Mouse (Mus musculus) lung, embryonic 14.5 days (tissue): ENCODE measurements at regions not wholly inside any gene's neighbourhood (a gene's known extent, or its start where the extent isn't known, plus 50 kb on each side); places are given as distances from the start of the nearest gene placed in this dataset.

Experiments
- ATAC-seq: fragments of 200-750 bp; cut with Nextera tagmentation; 2 replicates; pipeline ENCODE4 v1.8.0; 2017; ENCODE audit warnings: mild to moderate bottlenecking, moderate TSS enrichment, moderate library complexity; ENCODE audit not compliant: insufficient read depth
- DNase-seq: peaks from one replicate; pipeline ENCODE4 v3.0.0-alpha.2; 2015
- H3K27ac ChIP-seq: fragments of 300-500 bp; sonication (generic); 2 replicates; pipeline ENCODE4 v1.5.1; 2014; ENCODE audit warnings: low read depth, mild to moderate bottlenecking, moderate library complexity
- H3K27me3 ChIP-seq: fragments of 300-500 bp; sonication (generic); 2 replicates; pipeline ENCODE4 v1.6.1; 2014; ENCODE audit warnings: low read length, control low read depth; ENCODE audit not compliant: insufficient read depth
- H3K36me3 ChIP-seq: fragments of 300-500 bp; sonication (generic); 2 replicates; pipeline ENCODE4 v1.6.1; 2014; ENCODE audit warnings: control low read depth; ENCODE audit not compliant: insufficient read depth
- H3K4me1 ChIP-seq: fragments of 300-500 bp; sonication (generic); 2 replicates; pipeline ENCODE4 v1.6.1; 2014; ENCODE audit warnings: antibody characterized with exemption, control low read depth; ENCODE audit not compliant: insufficient read depth
- H3K4me2 ChIP-seq: fragments of 300-500 bp; sonication (generic); 2 replicates; pipeline ENCODE4 v1.6.1; 2014; ENCODE audit warnings: mild to moderate bottlenecking
- H3K4me3 ChIP-seq: fragments of 300-500 bp; sonication (generic); 2 replicates; pipeline ENCODE4 v1.5.1; 2014; ENCODE audit warnings: low read depth, low read length
- H3K9ac ChIP-seq: fragments of 300-500 bp; sonication (generic); 2 replicates; pipeline ENCODE4 v1.6.1; 2014
- H3K9me3 ChIP-seq: fragments of 300-500 bp; sonication (generic); 2 replicates; pipeline ENCODE4 v1.6.1; 2016; ENCODE audit warnings: low read depth, low read length, control low read depth
- CTCF ChIP-seq: IDR thresholded peaks from 2 replicates; pipeline ENCODE4 v1.5.1; 2016; ENCODE audit warnings: antibody characterized with exemption, low read depth
- WGBS: fragments of 180-500 bp; shearing (Covaris S2); extraction: QIAGEN DNeasy Blood & Tissue Kit; methylation state at CpG from one replicate; pipeline ENCODE4 v1.1.7; 2014; 5-methylcytosine and 5-hydroxymethylcytosine counted together

DNA sequence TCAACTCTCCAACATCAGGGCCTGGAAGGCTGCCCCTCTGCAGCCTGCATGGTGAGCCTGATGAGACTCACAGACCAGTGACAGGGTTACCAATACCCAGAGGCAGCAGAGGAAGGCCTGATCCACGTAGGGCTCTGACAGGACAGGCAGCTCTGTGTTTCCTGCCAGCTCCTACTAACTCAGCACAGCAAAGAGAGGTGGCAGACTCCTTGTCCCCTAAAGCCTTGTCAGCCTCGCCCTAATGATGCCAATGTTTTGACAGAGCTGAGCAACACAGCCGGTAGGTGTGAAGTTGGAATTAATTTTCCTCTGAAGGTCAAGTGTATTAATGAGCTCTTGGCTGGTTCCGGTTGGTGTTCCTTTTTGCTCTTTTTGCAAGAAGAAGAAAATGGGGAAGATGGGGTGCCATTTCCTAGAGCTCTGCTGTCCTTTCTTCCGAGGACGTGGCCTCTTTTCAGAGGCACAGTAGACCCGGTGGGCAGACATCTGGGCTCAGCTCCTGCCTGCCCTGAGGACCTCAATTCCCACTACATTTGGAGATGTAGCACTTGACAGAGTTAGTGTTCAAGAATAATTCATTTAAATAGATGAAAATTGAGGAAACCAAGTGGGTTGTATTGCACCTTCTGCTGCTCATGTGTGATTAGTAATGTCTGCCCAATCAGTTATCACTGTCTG is 395.5 kb upstream of the Tbx3 start:
- DNase-seq (no peak), ATAC-seq (no peak)
- H3K27ac ChIP-seq, result no peak overlapping the region
- H3K4me1 ChIP-seq, result no peaks in the 10 kb centered on the region
- H3K4me3 ChIP-seq, result no peak overlapping the region
- H3K4me2 ChIP-seq, result no peak overlapping the region
- H3K36me3 ChIP-seq, result no peaks in the 10 kb centered on the region
- no peaks in the 10 kb centered on the region for H3K27me3 ChIP-seq
- WGBS, result 77% methylated on average over 7 of the region's 7 CpGs
- no peaks in the 10 kb centered on the region for H3K9me3 ChIP-seq
- TF ChIP-seq CTCF, result no peak
- no peak overlapping the region for H3K9ac ChIP-seq

DNA sequence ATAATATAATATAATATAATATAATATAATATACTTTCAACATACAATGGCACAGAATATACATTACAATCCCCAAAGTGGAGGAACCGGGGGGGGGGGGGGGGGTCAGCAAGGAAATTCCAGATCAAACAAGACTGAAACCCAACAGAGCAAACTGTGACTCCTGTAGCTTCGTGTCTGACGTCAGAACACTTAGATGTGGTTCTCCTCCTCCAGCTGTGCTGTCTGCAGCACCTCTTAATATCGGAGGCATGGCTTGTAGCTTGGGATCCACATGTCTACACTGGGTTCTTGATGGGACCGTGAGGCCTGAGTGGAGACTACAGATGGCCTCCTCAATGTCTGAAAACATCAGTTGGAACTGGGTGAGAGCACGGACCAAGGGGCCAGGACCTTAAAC is 390.3 kb upstream of the Tbx3 start:
- ATAC-seq (no peak), DNase-seq (no peak)
- Histone ChIP-seq H3K4me3 (no peak overlapping the region), H3K9me3 (no peaks in the 10 kb centered on the region), H3K27me3 (no peaks in the 10 kb centered on the region), H3K36me3 (no peaks in the 10 kb centered on the region), H3K27ac (no peak overlapping the region), H3K4me2 (no peak overlapping the region), H3K9ac (no peak overlapping the region), H3K4me1 (no peaks in the 10 kb centered on the region)
- TF ChIP-seq CTCF, result no peak
- 76% methylated on average over 6 of the region's 6 CpGs for WGBS

DNA sequence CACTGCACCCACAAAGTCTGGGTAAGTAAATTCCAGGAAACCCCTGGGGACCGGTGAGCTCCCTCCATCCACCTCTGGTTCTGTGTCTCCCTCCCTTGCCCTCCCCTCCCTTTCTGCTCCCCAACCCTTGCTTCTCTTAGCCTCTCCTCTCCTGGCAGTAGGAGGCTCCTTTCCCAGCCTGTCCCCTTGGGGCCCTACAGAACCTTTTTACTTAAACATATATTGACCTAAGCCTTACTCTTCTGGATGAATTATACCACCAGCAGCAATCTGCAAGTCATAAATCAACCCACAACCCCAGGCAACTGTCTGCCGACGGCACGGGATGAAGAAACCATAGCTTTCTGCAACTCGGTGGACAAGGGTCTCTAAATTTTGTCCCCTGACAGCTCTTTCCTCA is 380.7 kb upstream of the Tbx3 start:
- no peak for TF ChIP-seq CTCF
- Histone ChIP-seq H3K9me3 (no peaks in the 10 kb centered on the region), H3K4me3 (no peak overlapping the region), H3K4me1 (no peaks in the 10 kb centered on the region), H3K9ac (no peak overlapping the region), H3K27me3 (no peaks in the 10 kb centered on the region), H3K4me2 (no peak overlapping the region), H3K27ac (no peak overlapping the region), H3K36me3 (no peaks in the 10 kb centered on the region)
- ATAC-seq, result no peak
- 31% methylated on average over 5 of the region's 5 CpGs for WGBS
- DNase-seq, result no peak

- ATAC-seq, result no peak
- no peaks in the 10 kb centered on the region for H3K27me3 ChIP-seq
- no peaks in the 10 kb centered on the region for H3K4me1 ChIP-seq
- H3K4me3 ChIP-seq, result no peak overlapping the region
- no peak overlapping the region for H3K4me2 ChIP-seq
- 35% methylated on average over 9 of the region's 9 CpGs for WGBS
- no peak for DNase-seq
- no peaks in the 10 kb centered on the region for H3K9me3 ChIP-seq
- no peak overlapping the region for H3K9ac ChIP-seq
- TF ChIP-seq CTCF, result no peak
- H3K36me3 ChIP-seq, result no peaks in the 10 kb centered on the region
- no peak overlapping the region for H3K27ac ChIP-seq
These were observed 378.1 kb upstream of the Tbx3 start for GRCm38 (mm10) chr5:119292323-119292722.

DNA sequence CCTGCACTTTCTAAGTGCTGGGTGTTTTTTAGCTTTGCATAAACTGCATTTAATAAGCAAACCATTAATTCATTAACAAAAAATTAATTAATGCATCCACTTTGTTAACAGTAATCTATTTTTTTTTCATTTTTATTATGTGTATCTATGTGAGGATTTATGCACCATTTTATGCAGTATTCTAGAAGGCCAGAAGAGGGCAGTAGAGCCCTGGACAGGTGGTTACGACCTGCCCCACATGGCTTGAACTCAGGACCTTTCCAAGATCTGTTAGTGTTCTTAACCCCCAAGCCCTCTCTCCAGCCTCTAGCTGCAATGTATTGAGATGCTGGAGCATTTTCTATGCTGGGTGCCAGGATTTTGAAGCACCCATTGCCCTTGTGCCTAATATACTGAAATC is 377.6 kb upstream of the Tbx3 start:
- H3K27me3 ChIP-seq, result no peaks in the 10 kb centered on the region
- ATAC-seq (no peak), DNase-seq (peak; percentile 20)
- H3K9me3 ChIP-seq, result no peaks in the 10 kb centered on the region
- no peaks in the 10 kb centered on the region for H3K4me1 ChIP-seq
- H3K4me3 ChIP-seq, result no peak overlapping the region
- H3K9ac ChIP-seq, result no peak overlapping the region
- peak; percentile 26; the same call in 1 of the 2 replicates for TF ChIP-seq CTCF
- WGBS, result 96% methylated on average over 1 of the region's 1 CpGs
- no peak overlapping the region for H3K4me2 ChIP-seq
- no peaks in the 10 kb centered on the region for H3K36me3 ChIP-seq
- H3K27ac ChIP-seq, result no peak overlapping the region

- DNase-seq (peak; percentile 25), ATAC-seq (no peak)
- no peaks in the 10 kb centered on the region for H3K27me3 ChIP-seq
- no peak for TF ChIP-seq CTCF
- WGBS, result 67% methylated on average over 3 of the region's 3 CpGs
- H3K9ac ChIP-seq, result no peak overlapping the region
- no peak overlapping the region for H3K4me3 ChIP-seq
- 0 out of 2 replicates have a peak, but pooled peaks cover 4% of the 10 kb centered on the region for H3K4me1 ChIP-seq
- no peak overlapping the region; the same call in 1 of the 2 replicates for H3K27ac ChIP-seq
- no peaks in the 10 kb centered on the region for H3K36me3 ChIP-seq
- no peaks in the 10 kb centered on the region for H3K9me3 ChIP-seq
- H3K4me2 ChIP-seq, result no peak overlapping the region
These were observed 371.2 kb upstream of the Tbx3 start for GRCm38 (mm10) chr5:119299311-119299710.

GRCm38 (mm10) chr5:119300106-119300505 is 370.4 kb upstream of the Tbx3 start:
- WGBS, result 27% methylated on average over 7 of the region's 7 CpGs
- ATAC-seq (no peak), DNase-seq (peak; percentile 72)
- Histone ChIP-seq H3K4me2 (no peak overlapping the region), H3K27me3 (no peaks in the 10 kb centered on the region), H3K9me3 (no peaks in the 10 kb centered on the region), H3K4me3 (no peak overlapping the region), H3K36me3 (no peaks in the 10 kb centered on the region), H3K27ac (no peak overlapping the region), H3K4me1 (0 out of 2 replicates have a peak, but pooled peaks cover 4% of the 10 kb centered on the region), H3K9ac (no peak overlapping the region)
- no peak for TF ChIP-seq CTCF

DNA sequence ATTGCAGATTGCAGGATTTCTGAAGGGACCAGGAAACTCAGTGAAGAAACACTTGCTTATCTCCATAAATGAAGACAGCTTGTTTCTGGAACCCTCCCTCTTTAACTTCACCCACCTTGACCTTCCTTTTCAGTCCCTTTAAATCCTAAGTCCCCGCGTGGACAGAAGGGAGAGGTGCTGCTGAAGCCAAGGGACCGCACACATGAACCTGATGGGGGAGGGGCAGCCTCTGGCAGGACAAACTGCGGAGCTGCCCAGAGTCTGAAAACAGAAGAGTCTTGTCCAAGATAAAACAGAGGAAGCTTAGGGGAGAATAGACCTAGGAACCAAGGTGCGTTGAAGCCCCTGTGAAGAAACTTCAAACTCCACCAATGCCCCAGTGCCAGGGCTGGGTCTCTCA is 368.9 kb upstream of the Tbx3 start:
- H3K9ac ChIP-seq, result no peak overlapping the region
- H3K4me3 ChIP-seq, result no peak overlapping the region
- H3K27me3 ChIP-seq, result no peaks in the 10 kb centered on the region
- H3K4me2 ChIP-seq, result no peak overlapping the region
- H3K4me1 ChIP-seq, result 0 out of 2 replicates have a peak, but pooled peaks cover 4% of the 10 kb centered on the region
- DNase-seq, result peak; percentile 31
- TF ChIP-seq CTCF, result no peak
- H3K27ac ChIP-seq, result no peak overlapping the region
- no peaks in the 10 kb centered on the region for H3K9me3 ChIP-seq
- H3K36me3 ChIP-seq, result no peaks in the 10 kb centered on the region
- WGBS, result 23% methylated on average over 5 of the region's 5 CpGs
- no peak for ATAC-seq
